Mouse (Mus musculus) 416B (cell line): Measurements from ENCODE around the gene Pik3c2g.
"Not testable (repeated sequence)": the region's sequence is repeated elsewhere in the genome, so short reads cannot be mapped to it uniquely, and the experiment has no call there.

Experiments used
- DNase-seq: peaks from one replicate; pipeline ENCODE4 v3.0.0; 2011; ENCODE audit warnings: low read depth

Pik3c2g gene

GRCm38 (mm10) chr6:139928766-139929165 is 341.7 kb downstream of the Pik3c2g start:
- DNase-seq = no peak

- DNase-seq = no peak
Measured at GRCm38 (mm10) chr6:139934861-139935260, 347.8 kb downstream of the Pik3c2g start.

DNA sequence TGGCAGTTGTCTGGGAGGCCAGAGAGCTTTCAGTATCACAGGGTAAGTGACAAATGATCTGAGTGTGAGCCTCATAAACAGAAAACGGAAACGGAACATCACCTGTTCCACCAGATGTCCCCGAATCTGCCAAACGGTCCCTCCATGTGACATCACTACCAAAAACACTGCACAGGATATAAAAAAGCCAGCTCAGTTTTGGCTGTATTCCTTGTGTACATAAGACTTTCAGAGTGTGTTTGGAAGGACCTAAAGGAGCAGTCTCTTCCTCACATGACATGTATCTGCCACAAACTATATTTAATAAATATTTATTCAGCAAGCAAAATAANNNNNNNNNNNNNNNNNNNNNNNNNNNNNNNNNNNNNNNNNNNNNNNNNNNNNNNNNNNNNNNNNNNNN is 350.6 kb downstream of the Pik3c2g start:
- not testable (repeated sequence) for DNase-seq

DNA sequence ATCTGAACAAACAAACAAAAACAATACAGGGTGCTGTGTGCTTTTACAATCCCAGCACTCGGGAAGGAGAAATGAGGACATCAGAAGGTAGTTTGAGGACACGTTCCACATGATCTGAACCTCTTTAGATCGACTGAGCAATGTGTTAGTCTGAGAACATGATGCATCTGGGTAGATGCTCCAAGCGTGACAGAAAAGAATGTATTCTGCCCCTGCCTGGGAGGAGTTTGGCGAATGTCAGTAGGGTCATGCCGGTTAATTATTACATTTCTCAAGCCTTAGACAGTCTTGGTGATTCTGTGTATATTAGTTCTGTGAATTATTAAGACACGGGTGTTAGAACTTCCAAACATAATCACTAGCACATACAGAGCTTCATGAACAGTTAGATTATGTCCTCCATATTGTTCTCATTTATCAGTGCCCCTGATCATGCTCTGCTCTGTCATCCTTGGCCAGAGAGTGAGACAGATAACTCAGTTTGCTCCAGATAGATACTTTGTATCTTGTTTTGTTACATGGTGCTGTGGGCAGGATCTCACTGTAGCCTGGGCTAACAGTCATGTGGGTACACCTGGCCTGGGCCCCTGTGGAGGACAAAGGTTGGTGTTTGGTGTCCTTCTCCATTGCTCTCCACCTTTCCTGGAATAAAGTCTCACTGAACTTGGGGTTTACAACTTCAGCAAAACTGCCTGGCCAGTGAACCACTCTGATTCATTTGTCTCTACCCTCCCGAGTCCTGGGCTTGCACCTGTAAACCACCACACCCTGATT is 360.3 kb downstream of the Pik3c2g start:
- DNase-seq = no peak

DNA sequence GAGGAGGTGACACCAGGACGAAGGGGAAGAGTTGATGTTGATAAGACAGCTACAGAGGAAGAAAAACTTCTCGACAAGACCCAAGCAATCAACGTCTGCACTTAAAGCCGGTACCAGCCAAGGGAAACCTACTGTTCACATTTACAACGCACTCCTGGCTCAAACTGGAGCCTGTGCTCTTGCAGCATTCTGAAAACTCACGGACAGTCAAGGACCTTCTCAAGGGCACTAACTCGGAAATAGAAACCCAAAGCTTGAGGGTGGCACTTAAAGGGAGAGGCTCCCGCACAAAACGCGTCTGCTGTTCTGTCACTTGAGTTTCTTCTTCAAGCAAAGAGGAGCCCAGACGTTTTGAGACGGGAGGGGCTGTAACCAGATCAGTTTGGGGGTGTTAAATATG is 366.6 kb downstream of the Pik3c2g start:
- no peak for DNase-seq

GRCm38 (mm10) chr6:139957531-139958241 is 370.7 kb downstream of the Pik3c2g start:
- DNase-seq = no peak

GRCm38 (mm10) chr6:139963775-139964174 is 376.8 kb downstream of the Pik3c2g start:
- DNase-seq = no peak

GRCm38 (mm10) chr6:139964895-139965294 is 377.9 kb downstream of the Pik3c2g start:
- DNase-seq = no peak

GRCm38 (mm10) chr6:139966684-139967083 is 379.7 kb downstream of the Pik3c2g start:
- no peak for DNase-seq

GRCm38 (mm10) chr6:139971608-139972298 is 384.7 kb downstream of the Pik3c2g start:
- no peak for DNase-seq

GRCm38 (mm10) chr6:139974668-139975067 is 387.6 kb downstream of the Pik3c2g start:
- DNase-seq = no peak

DNA sequence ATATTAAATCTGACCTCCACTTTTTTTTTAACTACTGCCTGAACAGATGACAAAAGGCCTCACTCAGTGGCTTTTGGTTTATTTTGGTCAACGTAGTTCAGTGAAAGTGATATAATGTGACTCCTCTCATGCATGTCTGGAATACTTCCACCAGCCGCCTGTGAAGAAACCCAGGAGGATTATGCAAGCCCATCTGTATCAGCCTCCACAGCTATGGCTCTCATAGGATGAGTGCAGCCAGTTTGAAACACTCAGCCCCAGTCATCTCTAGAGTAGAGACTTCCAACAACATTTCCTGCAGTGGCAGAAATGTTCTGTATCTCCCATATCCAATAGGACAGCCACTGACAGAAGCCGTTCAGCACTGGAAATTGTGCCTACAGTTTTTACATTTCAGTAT is 391.1 kb downstream of the Pik3c2g start:
- DNase-seq = no peak

DNA sequence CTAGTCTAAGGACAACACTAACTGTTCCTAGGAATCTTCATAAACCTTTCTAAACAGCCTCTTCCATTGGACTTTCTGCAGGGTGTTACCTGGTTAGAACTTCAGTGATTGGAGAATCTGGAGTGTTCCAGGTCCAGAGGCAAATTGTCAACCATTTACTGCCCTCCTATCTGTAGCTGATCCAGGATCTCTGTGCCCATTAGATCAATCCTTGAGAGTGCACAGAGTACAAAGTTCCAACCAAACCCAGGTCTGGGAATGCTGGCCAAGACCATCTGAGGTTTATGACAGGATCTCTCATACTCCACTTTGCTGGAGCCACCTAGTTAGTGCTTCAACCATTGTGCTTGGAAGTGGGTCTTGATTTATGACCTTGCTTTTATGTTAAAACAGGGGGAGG is 394.0 kb downstream of the Pik3c2g start:
- no peak for DNase-seq

GRCm38 (mm10) chr6:139984069-139984468 is 397.0 kb downstream of the Pik3c2g start:
- DNase-seq = no peak

- DNase-seq = no peak
Measured at GRCm38 (mm10) chr6:139986564-139986963, 399.5 kb downstream of the Pik3c2g start.

DNA sequence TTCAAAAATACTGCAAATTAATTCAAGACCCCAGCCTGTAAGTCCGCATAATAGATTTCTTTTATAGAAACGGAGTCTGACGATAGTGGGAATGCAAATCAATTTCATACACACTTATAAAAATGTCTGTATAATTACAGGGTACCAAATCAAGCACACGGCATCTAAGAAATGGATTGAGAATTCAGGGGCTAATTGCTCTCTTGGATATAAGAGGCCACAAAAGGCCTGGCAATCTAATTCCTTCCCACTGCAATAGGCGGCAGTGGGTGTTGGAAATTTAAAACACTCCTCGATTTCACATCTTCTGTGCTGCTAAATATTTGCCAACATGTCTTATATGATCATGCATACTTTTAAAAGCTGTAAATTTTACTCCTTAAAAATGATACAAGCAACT is 402.1 kb downstream of the Pik3c2g start:
- DNase-seq = no peak

DNA sequence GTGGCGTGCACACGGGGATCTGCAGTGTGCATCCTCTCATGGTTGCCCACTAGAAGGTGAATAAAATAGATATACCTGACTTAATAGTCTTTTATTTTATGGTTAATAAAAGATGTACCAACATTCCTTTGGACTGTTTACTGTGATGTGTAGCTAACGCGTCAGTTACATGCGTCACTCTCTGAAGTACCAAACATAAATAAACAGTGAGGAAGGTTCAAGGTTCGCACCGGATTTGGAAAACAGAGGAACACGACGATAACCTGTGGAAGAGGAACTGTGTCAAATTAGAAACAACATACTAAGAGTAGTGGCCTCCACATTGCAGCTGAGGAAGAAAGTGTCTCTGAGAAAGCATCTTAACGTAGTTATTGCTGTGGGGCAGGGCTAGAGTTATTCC is 402.6 kb downstream of the Pik3c2g start:
- no peak for DNase-seq

- no peak for DNase-seq
Measured at GRCm38 (mm10) chr6:140005181-140005580, 418.2 kb downstream of the Pik3c2g start.
